Mouse (Mus musculus) heart, embryonic 10.5 days (tissue): ENCODE measurements around the gene AI854703. TPM values are rescaled to one million over a fixed set of nuclear protein-coding genes. Genes with fewer than 3 reads are reported as not detected.

Experiments used
- DNase-seq: peaks from one replicate; pipeline ENCODE4 v3.0.0-alpha.2; 2017; ENCODE audit warnings: low spot score
- H3K27ac ChIP-seq: fragments of 300-500 bp; sonication (generic); 2 replicates; pipeline ENCODE4 v1.5.1; 2016; ENCODE audit warnings: mild to moderate bottlenecking
- H3K27me3 ChIP-seq: fragments of 300-500 bp; sonication (generic); 2 replicates; pipeline ENCODE4 v1.6.1; 2016; ENCODE audit warnings: mild to moderate bottlenecking; ENCODE audit not compliant: poor library complexity, insufficient read depth, severe bottlenecking
- H3K36me3 ChIP-seq: fragments of 300-500 bp; sonication (generic); 2 replicates; pipeline ENCODE4 v1.6.1; 2016; ENCODE audit warnings: mild to moderate bottlenecking, moderate library complexity
- H3K4me1 ChIP-seq: fragments of 300-500 bp; sonication (generic); 2 replicates; pipeline ENCODE4 v1.6.1; 2016; ENCODE audit warnings: mild to moderate bottlenecking
- H3K4me3 ChIP-seq: fragments of 300-500 bp; sonication (generic); 2 replicates; pipeline ENCODE4 v1.5.1; 2016; ENCODE audit warnings: mild to moderate bottlenecking, moderate library complexity
- H3K9me3 ChIP-seq: fragments of 300-500 bp; sonication (generic); 2 replicates; pipeline ENCODE4 v1.6.1; 2016; ENCODE audit warnings: mild to moderate bottlenecking, moderate library complexity
- WGBS: fragments of 180-500 bp; shearing (Covaris S2); methylation state at CpG from one replicate; pipeline ENCODE4 v1.1.7; 2016; 5-methylcytosine and 5-hydroxymethylcytosine counted together
- polyA plus RNA-seq: library from polyadenylated mRNA; unstranded; fragments of >200 nt; fragmentation: Nextera tagmentation; extraction: Ambion mirVana; gene quantifications from 2 replicates; pipeline ENCODE4 v1.2.1, GENCODE M21; 2016

Gene AI854703
- polyA plus RNA-seq, 1 experiment from 2014 or later: 0.90 TPM

GRCm38 (mm10) chr6:48645660-48646308 is 19.2 kb downstream of the AI854703 start:
- 15% methylated on average over 12 of the region's 12 CpGs for WGBS
- Histone ChIP-seq H3K36me3 (no peaks in the 10 kb centered on the region), H3K27me3 (no peaks in the 10 kb centered on the region), H3K4me1 (no peaks in the 10 kb centered on the region), H3K9me3 (no peaks in the 10 kb centered on the region), H3K4me3 (no peak overlapping the region), H3K27ac (no peak overlapping the region)
- DNase-seq: peak; percentile 85

DNA sequence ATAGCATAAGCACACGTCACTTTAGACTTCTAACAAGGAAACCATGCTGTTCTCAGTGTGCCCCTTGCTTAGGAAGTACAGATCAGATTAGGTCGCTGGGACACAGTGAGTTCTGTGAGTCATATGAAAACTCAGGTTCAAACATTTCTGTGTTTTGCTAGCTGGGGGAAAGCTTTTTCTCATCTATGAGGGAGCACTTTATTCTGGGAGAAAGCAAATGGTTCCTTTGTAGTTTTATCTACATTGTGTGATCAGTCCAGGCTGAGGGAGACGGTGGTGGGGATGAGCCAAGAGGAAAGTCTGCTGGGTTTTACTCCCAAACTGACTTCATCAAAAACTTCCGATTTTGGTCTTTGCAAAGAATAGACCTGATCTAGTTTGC is 19.7 kb downstream of the AI854703 start:
- H3K9me3 ChIP-seq: no peaks in the 10 kb centered on the region
- no peaks in the 10 kb centered on the region for H3K27me3 ChIP-seq
- DNase-seq: no peak
- WGBS: 65% methylated on average over 4 of the region's 4 CpGs
- H3K4me3 ChIP-seq: no peak overlapping the region
- H3K27ac ChIP-seq: no peak overlapping the region
- no peaks in the 10 kb centered on the region for H3K4me1 ChIP-seq
- H3K36me3 ChIP-seq: no peaks in the 10 kb centered on the region

DNA sequence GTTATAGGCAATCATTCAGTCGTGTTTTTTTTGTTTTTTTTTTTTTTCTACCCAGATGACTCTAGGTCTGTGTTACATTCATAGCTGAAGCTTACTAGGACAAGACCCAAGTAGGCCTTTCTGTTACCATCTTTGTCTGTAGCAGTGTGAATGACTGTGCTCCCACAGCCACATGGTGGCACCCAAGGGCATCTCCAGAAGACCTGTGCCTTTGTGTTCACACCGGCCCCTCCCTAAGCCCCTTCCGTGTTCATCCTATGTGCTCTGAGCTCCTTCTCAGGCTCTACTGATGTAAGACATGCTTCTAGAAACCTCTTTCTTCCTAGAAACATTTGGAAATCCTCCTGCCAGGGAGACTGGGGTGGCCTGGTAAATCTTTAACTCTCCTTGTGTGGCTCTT is 20.4 kb downstream of the AI854703 start, which contains the start of gene Gimap8:
Gene Gimap8 (plus strand): TSS at position 240 of the 400 bp plus-strand sequence.
- Histone ChIP-seq H3K27me3 (no peaks in the 10 kb centered on the region), H3K9me3 (no peaks in the 10 kb centered on the region), H3K4me1 (no peaks in the 10 kb centered on the region), H3K36me3 (no peaks in the 10 kb centered on the region), H3K4me3 (no peak within 1 kb of the TSS), H3K27ac (peak within 1 kb of the TSS; percentile 17; the same call in 1 of the 2 replicates)
- DNase-seq: peak; percentile 75
- WGBS: 43% methylated on average over 3 of the region's 3 CpGs

DNA sequence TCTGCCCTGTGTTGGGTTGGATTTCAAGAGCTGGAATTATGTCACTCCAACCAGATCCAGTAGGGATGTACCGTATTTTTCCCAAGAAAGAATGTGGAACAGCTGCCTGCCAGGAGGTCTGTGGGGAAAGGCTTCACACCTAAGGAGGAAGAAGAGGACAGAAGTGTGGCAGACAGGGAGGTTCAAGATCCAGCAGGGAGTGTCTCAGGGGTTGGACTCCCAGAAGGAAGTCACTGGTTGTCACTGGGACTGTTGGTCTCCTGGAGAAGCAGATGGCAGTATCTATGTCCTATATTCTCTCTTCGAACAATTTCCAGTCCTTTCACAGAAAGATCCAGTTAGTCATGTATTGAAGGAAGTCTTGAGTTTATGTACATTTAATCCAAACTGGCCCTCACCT is 21.0 kb downstream of the AI854703 start:
- Histone ChIP-seq H3K4me3 (no peak overlapping the region), H3K9me3 (no peaks in the 10 kb centered on the region), H3K4me1 (no peaks in the 10 kb centered on the region), H3K36me3 (no peaks in the 10 kb centered on the region), H3K27ac (no peak overlapping the region), H3K27me3 (no peaks in the 10 kb centered on the region)
- DNase-seq: peak; percentile 63
- 80% methylated on average over 2 of the region's 2 CpGs for WGBS

DNA sequence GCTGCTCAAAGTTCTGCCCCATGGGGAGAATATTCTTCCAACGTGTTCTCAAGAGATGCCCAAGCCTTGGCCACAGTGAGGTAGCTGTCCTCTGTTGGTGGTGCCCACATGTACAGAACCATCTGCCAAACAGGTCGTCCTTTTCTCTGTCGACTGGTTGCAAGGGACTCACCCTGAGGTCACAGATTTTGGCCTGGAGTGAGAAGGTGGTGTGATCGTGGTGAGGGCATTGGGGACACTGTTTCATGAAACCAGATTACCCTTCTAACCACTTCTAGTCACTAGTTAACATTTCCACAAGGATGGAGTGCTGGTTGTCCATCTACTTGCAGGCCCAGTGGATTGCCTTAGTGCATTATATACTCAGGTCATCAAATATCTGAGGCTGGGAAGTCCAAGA is 22.2 kb downstream of the AI854703 start:
- 82% methylated on average over 4 of the region's 4 CpGs for WGBS
- H3K4me1 ChIP-seq: no peaks in the 10 kb centered on the region
- no peak overlapping the region for H3K27ac ChIP-seq
- no peak overlapping the region for H3K4me3 ChIP-seq
- H3K9me3 ChIP-seq: no peaks in the 10 kb centered on the region
- H3K27me3 ChIP-seq: no peaks in the 10 kb centered on the region
- peak; percentile 11 for DNase-seq
- H3K36me3 ChIP-seq: no peaks in the 10 kb centered on the region

DNA sequence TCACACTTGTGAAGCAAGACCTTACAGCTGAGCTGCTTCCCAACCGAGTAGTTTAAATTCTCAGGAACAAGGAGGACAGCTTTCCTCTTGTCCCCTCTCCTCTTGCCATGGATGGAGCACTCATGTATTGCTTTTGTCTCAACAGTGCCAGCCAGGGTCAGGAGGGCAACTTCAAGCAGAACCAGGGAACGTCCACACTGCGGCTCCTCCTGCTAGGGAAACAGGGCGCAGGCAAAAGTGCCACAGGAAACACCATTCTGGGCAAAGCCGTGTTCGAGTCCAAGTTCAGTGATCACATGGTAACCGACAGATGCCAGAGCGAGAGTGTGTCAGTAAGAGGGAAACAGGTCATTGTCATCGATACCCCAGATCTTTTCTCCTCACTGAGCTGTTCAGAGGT is 23.5 kb downstream of the AI854703 start:
- 84% methylated on average over 9 of the region's 9 CpGs for WGBS
- Histone ChIP-seq H3K36me3 (no peaks in the 10 kb centered on the region), H3K27me3 (no peaks in the 10 kb centered on the region), H3K4me3 (no peak overlapping the region), H3K4me1 (no peaks in the 10 kb centered on the region), H3K27ac (no peak overlapping the region), H3K9me3 (no peaks in the 10 kb centered on the region)
- DNase-seq: no peak

DNA sequence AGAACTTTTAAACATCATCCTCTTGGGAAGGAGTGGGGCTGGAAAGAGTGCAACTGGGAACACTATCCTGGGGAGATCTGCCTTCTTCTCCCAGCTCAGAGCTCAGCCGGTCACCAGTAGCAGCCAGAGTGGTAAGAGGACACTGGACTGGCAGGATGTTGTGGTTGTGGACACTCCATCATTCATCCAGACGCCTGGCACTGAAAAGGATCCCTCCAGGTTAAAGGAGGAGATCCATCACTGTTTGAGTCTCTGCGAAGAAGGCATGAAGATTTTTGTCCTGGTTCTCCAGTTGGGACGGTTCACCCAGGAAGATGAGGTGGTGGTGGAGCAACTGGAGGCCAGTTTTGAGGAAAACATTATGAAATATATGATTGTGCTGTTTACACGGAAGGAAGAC is 32.2 kb downstream of the AI854703 start:
- Histone ChIP-seq H3K27ac (no peak overlapping the region), H3K4me1 (no peaks in the 10 kb centered on the region), H3K9me3 (no peaks in the 10 kb centered on the region), H3K27me3 (no peaks in the 10 kb centered on the region), H3K4me3 (no peak overlapping the region), H3K36me3 (no peaks in the 10 kb centered on the region)
- 76% methylated on average over 5 of the region's 5 CpGs for WGBS
- DNase-seq: peak; percentile 65

GRCm38 (mm10) chr6:48664750-48665149 is 38.2 kb downstream of the AI854703 start:
- Histone ChIP-seq H3K36me3 (no peaks in the 10 kb centered on the region), H3K9me3 (no peaks in the 10 kb centered on the region), H3K4me1 (no peaks in the 10 kb centered on the region), H3K4me3 (no peak overlapping the region), H3K27me3 (no peaks in the 10 kb centered on the region), H3K27ac (no peak overlapping the region)
- no peak for DNase-seq
- WGBS: 71% methylated on average over 4 of the region's 4 CpGs

DNA sequence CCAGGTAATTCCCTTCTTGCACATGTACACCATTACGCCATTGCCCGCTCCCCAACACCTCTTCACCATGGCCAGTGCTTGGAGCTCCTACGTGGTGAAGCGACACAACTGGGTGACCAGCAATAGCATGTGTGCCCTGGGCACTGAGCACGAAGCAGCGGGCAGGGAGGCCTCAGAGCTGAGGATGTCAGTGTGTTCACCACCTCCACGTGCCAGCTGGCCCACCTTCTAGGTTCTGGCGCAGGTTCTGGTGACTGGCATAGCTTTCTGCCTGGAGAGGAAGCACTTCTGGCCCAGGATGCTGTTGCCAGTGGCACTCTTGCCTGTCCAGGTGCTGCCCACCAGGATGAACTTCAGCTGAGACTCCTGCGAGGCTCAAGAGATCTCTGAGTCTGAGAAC is 38.9 kb downstream of the AI854703 start:
- no peak for DNase-seq

GRCm38 (mm10) chr6:48666159-48666586 is 39.6 kb downstream of the AI854703 start:
- no peak for DNase-seq
- Histone ChIP-seq H3K36me3 (no peaks in the 10 kb centered on the region), H3K27me3 (no peaks in the 10 kb centered on the region), H3K4me3 (no peak overlapping the region), H3K9me3 (no peaks in the 10 kb centered on the region), H3K4me1 (no peaks in the 10 kb centered on the region), H3K27ac (no peak overlapping the region)
- WGBS: 58% methylated on average over 7 of the region's 7 CpGs

More for the DNA sequence above, 38.9 kb downstream of the AI854703 start:
- Histone ChIP-seq H3K27ac (no peak overlapping the region), H3K4me1 (no peaks in the 10 kb centered on the region), H3K27me3 (no peaks in the 10 kb centered on the region), H3K36me3 (no peaks in the 10 kb centered on the region), H3K9me3 (no peaks in the 10 kb centered on the region), H3K4me3 (no peak overlapping the region)
- WGBS: 88% methylated on average over 9 of the region's 9 CpGs

- H3K36me3 ChIP-seq: no peaks in the 10 kb centered on the region
- H3K4me3 ChIP-seq: no peak overlapping the region
- DNase-seq: no peak
- no peaks in the 10 kb centered on the region for H3K9me3 ChIP-seq
- H3K27me3 ChIP-seq: no peaks in the 10 kb centered on the region
- H3K4me1 ChIP-seq: no peaks in the 10 kb centered on the region
- H3K27ac ChIP-seq: no peak overlapping the region
These were observed 41.5 kb downstream of the AI854703 start for GRCm38 (mm10) chr6:48668022-48668421.

DNA sequence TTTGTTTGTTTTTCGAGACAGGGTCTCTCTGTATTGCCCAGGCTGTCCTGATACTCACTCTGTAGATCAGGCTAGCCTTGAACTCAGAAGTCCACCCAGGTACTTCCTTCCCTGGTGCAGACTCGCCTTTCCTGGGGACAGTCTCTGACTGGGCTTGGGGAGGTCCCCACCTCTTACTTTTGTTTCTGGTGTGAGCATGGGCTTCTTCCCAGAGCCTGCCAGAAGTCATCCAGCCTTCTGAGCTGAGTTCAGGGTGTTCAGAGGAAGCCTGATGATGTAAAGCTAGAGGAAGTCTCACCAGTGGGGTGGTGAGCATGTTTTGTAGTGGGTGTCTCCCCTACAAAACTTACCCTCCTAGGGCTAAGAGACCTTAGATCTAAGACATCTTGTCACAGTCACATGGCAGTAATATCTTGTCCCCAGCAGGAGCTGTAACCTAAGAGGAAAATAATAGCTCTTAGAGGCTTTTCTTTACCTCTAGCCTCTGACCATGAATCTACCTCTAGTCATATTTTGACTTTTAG is 42.9 kb downstream of the AI854703 start:
- no peak for DNase-seq
- 70% methylated on average over 2 of the region's 2 CpGs for whole genome bisulfite sequencing
- no peaks in the 10 kb centered on the region for H3K9me3 ChIP-seq
- H3K4me1 ChIP-seq: no peaks in the 10 kb centered on the region
- no peaks in the 10 kb centered on the region for H3K36me3 ChIP-seq
- no peaks in the 10 kb centered on the region for H3K27me3 ChIP-seq
- no peak overlapping the region for H3K4me3 ChIP-seq
- H3K27ac ChIP-seq: no peak overlapping the region

- Histone ChIP-seq H3K4me1 (peaks cover 8% of the 10 kb centered on the region), H3K27ac (no peak overlapping the region), H3K9me3 (no peaks in the 10 kb centered on the region), H3K36me3 (no peaks in the 10 kb centered on the region), H3K27me3 (no peaks in the 10 kb centered on the region), H3K4me3 (no peak overlapping the region)
- no peak for DNase-seq
- 90% methylated on average over 9 of the region's 9 CpGs for WGBS
These were observed 47.9 kb downstream of the AI854703 start for GRCm38 (mm10) chr6:48674291-48675058.
